Mouse (Mus musculus) monocyte, adult 5-6 weeks (primary cell): ENCODE results near the gene Ang. TPM values are rescaled to one million over a fixed set of nuclear protein-coding genes. Genes with fewer than 3 reads are reported as not detected.

Source experiments
- ATAC-seq: fragments of 153-309, 156-312 bp; replicated peaks from 2 replicates; pipeline ENCODE4 v1.8.0; 2017; ENCODE audit warnings: mild to moderate bottlenecking; ENCODE audit not compliant: low TSS enrichment, insufficient number of reproducible peaks, severe bottlenecking, poor library complexity, low FRiP score
- total RNA-seq: library from RNA; stranded (forward); fragments of 200-1000, 200-491, 200-594 nt; gene quantifications from 3 replicates; pipeline ENCODE4 v1.2.3, GENCODE M21; 2017

Gene Ang
- total RNA-seq, 1 experiment from 2014 or later: not detected

DNA sequence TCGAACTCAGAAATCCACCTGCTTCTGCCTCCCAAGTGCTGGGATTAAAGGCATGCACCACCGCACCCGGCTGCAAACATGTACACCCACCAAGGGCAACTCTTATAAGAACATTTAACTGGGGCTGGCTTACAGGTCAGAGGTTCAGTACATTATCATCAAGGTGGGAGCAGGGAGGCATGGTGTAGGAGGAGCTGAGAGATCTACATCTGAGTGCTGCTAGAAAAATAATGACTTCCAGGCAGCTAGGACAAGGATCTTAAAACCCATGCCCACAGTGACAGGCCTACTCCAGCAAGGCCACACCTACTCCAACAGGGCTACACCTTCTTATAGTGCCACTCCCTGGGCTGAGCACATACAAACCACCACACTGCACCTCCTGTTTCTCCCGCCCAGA, 5.0 kb upstream of the Ang start:
- no peak for ATAC-seq

DNA sequence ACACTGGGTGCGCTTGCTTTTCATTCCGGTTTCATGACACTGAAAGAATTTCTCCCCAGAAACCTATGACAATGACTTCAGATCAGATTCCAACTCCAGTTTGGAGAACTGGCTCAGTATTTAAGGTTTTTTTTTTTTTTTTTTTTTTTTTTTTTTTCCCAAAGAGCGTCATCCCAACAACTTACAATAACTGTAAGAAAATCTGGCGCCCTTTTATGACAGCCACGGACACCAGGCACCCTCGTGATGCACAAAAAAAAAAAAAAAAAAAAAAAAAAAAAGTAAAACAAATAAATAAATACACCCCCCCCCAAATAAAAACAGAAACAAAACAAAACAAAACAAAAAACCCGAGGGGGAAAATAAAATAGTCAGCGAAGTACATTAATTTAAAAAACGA, 3.2 kb upstream of the Ang start:
- no peak for ATAC-seq

- 0 out of 2 replicates have a peak, but pooled peaks have one; percentile 1 for ATAC-seq
These were observed 2.6 kb upstream of the Ang start for GRCm38 (mm10) chr14:51088166-51088969.

GRCm38 (mm10) chr14:51088970-51089673, 1.8 kb upstream of the Ang start:
- peak; percentile 84 for ATAC-seq

- no peak for ATAC-seq
These were observed 1.3 kb upstream of the Ang start for GRCm38 (mm10) chr14:51089674-51090076.

GRCm38 (mm10) chr14:51090077-51090781, 721 bp upstream of the Ang start:
- ATAC-seq: peak; percentile 23; the same call in 1 of the 2 replicates

GRCm38 (mm10) chr14:51092073-51092620, 1.2 kb downstream of the Ang start:
- no peak for ATAC-seq

DNA sequence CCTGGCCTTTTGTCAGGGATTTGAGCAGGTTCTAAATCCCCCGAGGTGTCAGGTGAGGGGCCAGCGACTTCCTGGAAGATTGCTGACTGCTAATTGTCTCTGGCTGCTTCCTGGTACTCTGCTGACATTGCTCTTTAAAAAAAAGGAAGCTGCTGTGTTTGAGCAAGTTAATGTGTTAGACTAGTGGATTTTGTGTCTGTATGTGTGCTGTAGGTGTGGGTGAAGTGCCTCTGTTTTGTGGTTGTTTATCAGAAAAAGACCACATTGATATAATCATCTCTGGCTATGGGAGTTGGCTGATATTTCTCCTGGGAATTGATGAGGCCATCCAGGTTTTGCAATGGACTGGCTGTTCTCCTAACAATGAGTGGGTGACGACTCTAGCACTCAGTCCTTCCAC, 2.5 kb downstream of the Ang start:
- no peak for ATAC-seq

- ATAC-seq: no peak
These were observed 3.3 kb downstream of the Ang start for GRCm38 (mm10) chr14:51094096-51094875.

GRCm38 (mm10) chr14:51094921-51095320, 4.0 kb downstream of the Ang start:
- ATAC-seq: no peak

DNA sequence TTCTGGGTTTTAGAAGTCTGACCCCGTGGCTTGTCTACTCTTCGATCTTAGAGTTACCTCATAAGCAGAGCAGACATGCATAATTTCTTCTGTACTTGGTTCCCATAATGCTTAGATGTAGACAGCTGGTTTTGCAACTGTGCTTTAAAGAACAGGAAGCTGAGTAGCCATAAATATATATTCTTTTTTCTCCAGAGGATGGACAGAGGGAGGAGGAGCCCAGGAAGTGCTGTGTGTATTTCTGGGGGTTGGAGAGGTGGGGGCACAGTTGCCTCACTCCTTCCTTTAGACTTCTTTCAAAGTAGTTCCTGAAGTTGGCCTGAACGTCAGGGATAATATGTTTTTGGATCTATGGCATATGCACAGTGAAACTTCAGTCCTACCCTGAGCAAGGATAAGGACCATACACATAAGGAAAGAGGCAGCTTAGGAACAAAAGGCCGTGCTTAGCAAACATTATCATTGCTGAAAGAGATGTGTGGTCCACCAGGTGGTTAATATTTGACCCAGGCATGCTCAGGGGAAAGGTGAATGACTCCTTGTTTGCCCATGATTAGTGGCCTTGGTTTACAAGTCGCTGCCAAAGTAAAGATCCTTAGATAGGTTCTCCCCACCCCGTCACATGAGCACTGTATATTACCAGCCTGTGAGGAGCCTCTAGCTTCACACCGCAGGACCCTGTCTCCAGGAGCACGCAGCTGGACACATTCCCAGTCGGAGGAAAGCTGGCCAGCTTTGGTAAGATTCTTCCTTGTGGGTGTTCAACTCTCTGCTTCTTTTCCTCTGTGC, 5.0 kb downstream of the Ang start:
- ATAC-seq: peak; percentile 14; the same call in 1 of the 2 replicates

GRCm38 (mm10) chr14:51098300-51098699, 7.3 kb downstream of the Ang start:
- ATAC-seq: peak; percentile 48

DNA sequence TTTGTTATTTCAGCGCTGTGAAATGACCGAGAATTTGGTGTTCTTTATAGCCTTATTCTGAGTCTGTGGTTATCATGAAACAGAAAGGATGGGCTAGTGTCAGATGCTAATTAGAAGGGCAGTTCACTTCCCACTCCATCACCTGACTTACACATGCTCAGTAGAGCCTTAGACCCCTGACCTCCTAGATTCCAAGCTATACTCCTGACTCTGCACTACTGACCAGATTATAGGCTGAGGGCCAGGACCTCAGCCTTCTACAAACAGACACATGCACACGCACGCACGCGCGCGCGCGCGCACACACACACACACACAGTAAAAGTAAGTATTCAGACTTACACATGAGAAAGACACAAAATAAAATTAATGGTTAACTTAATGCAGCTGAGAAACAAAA, 8.0 kb downstream of the Ang start:
- ATAC-seq: no peak

DNA sequence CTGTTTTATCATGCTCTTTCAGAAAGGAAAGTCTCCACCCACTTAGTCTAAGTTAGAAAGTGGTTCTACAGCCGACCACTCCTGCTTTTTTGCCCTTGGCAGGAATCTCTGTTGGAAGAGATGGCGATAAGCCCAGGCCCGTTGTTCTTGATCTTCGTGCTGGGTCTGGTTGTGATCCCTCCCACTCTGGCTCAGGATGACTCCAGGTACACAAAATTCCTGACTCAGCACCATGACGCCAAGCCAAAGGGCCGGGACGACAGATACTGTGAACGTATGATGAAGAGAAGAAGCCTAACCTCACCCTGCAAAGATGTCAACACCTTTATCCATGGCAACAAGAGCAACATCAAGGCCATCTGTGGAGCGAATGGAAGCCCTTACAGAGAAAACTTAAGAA, 10.3 kb downstream of the Ang start:
- no peak for ATAC-seq

- ATAC-seq: peak; percentile 57
These were observed 12.3 kb downstream of the Ang start for GRCm38 (mm10) chr14:51103217-51103616.

GRCm38 (mm10) chr14:51104366-51104765, 13.4 kb downstream of the Ang start:
- ATAC-seq: no peak

- no peak for ATAC-seq
These were observed 15.6 kb downstream of the Ang start for GRCm38 (mm10) chr14:51106449-51106967.

DNA sequence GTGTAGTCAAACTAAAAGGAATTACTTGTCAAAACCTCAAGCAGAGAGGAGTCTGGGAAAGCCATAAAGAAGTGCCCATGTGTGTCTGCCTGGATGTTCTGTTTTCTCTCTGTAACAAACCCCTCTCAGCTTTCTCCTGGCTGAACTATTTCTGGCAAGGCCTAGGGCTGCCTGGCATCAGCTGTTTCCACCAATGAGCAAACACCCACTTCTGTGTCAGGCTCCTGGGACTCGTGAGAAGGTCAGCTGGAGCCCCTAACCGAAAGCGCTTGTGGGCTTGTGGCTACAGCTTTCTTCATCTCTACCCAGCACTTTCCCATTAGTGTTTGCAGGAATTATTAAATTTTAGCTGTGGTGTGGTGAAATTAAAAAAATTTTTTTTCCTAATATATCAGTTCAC, 21.0 kb downstream of the Ang start:
- ATAC-seq: no peak
